Mouse (Mus musculus) heart, adult 8-10 months (tissue): ENCODE measurements at regions not wholly inside any gene's neighbourhood (a gene's known extent, or its start where the extent isn't known, plus 50 kb on each side); places are given as distances from the start of the nearest gene placed in this dataset.

Source experiments
- DNase-seq: peaks from one replicate; pipeline ENCODE4 v3.0.0; 2022; ENCODE audit warnings: low spot score

GRCm38 (mm10) chr10:120556116-120556515 is 79.8 kb upstream of the Hmga2 start:
- no peak for DNase-seq

GRCm38 (mm10) chr10:120553097-120553453 is 76.8 kb upstream of the Hmga2 start:
- no peak for DNase-seq

- DNase-seq, result no peak
These were observed 76.2 kb upstream of the Hmga2 start for GRCm38 (mm10) chr10:120552341-120553096.

- no peak for DNase-seq
These were observed 75.6 kb upstream of the Hmga2 start for GRCm38 (mm10) chr10:120551851-120552281.

- DNase-seq, result no peak
These were observed 70.9 kb upstream of the Hmga2 start for GRCm38 (mm10) chr10:120547164-120547563.

GRCm38 (mm10) chr10:120541618-120542017 is 65.3 kb upstream of the Hmga2 start:
- DNase-seq, result no peak

GRCm38 (mm10) chr10:120538561-120538960 is 62.3 kb upstream of the Hmga2 start:
- DNase-seq, result no peak

GRCm38 (mm10) chr10:120528406-120528805 is 52.1 kb upstream of the Hmga2 start:
- DNase-seq, result no peak

- no peak for DNase-seq
These were observed 51.7 kb upstream of the Hmga2 start for GRCm38 (mm10) chr10:120527951-120528350.

GRCm38 (mm10) chr10:120526991-120527390 is 50.7 kb upstream of the Hmga2 start:
- DNase-seq, result no peak
